Mouse (Mus musculus) testis, adult 2 months (tissue): Measurements from ENCODE around the gene Pan3.

ENCODE experiments used
- CTCF ChIP-seq: fragments of 200-500 bp; IDR thresholded peaks from 2 replicates; pipeline ENCODE4 v1.5.1; 2012; ENCODE audit warnings: low read depth, mild to moderate bottlenecking, inconsistent platforms, low read length, moderate library complexity; ENCODE audit not compliant: control insufficient read depth, insufficient read depth, insufficient replicate concordance
- POLR2A ChIP-seq: fragments of 200-500 bp; IDR thresholded peaks from 2 replicates; pipeline ENCODE4 v1.6.1; 2012; ENCODE audit warnings: low read depth, mild to moderate bottlenecking, inconsistent platforms, low read length, moderate library complexity; ENCODE audit not compliant: control insufficient read depth

DNA sequence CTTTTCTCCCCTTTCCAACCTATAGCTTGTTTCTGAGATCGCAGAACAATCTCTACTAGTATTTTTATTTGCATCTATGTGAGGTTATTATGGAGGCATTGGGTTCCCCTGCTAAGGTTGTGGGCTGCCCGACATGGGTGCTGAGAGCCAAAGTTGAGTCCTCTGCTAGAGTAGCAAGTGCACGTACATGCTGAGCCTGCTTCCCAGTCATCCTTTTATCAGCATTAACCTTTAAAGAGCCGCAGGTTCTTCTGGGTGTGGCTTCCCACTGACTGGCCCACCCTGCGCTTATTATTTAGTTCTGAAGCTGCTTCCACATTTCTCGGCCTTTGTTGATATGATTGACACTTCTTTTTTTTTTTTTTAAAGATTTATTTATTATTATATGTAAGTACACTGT is 14.3 kb downstream of the Pan3 start:
- TF ChIP-seq POLR2A, result no peak
- no peak for TF ChIP-seq CTCF
